Mouse (Mus musculus) spleen, adult 2 months (tissue): ENCODE measurements around the gene Eda. TPM values are rescaled to one million over a fixed set of nuclear protein-coding genes. Genes with fewer than 3 reads are reported as not detected.

Source experiments
- DNase-seq, 2 experiments: peaks; one replicate each; pipeline versions ENCODE4 v3.0.0 to v3.0.0-alpha.2; 2012 to 2021; ENCODE audit warnings: low spot score in 2 of 2, low read depth in 1 of 2
- H3K27ac ChIP-seq: fragments of 200-500 bp; 2 replicates; pipeline ENCODE4 v1.5.1; 2012; ENCODE audit warnings: low read length, inconsistent platforms; ENCODE audit not compliant: insufficient read depth
- H3K27me3 ChIP-seq: fragments of 200-500 bp; 2 replicates; pipeline ENCODE4 v1.6.1; 2012; ENCODE audit warnings: mild to moderate bottlenecking, moderate library complexity, low read length, inconsistent platforms; ENCODE audit not compliant: control insufficient read depth, insufficient read depth
- H3K36me3 ChIP-seq: fragments of 200-500 bp; 2 replicates; pipeline ENCODE4 v1.6.1; 2012; ENCODE audit warnings: mild to moderate bottlenecking, low read length, inconsistent platforms; ENCODE audit not compliant: control insufficient read depth, insufficient read depth
- H3K4me1 ChIP-seq: fragments of 200-500 bp; 2 replicates; pipeline ENCODE4 v1.6.1; 2011; ENCODE audit warnings: inconsistent platforms; ENCODE audit not compliant: control insufficient read depth, insufficient read depth, insufficient read length
- H3K4me3 ChIP-seq: fragments of 200-500 bp; 2 replicates; pipeline ENCODE4 v1.5.1; 2011; ENCODE audit warnings: mild to moderate bottlenecking, inconsistent platforms; ENCODE audit not compliant: insufficient read depth, insufficient read length; ENCODE audit errors: extremely low read depth
- CTCF ChIP-seq: fragments of 200-500 bp; IDR thresholded peaks from 2 replicates; pipeline ENCODE4 v1.5.1; 2011; ENCODE audit warnings: mild to moderate bottlenecking, inconsistent platforms; ENCODE audit not compliant: insufficient read depth, insufficient read length, insufficient replicate concordance; ENCODE audit errors: extremely low read depth
- POLR2A ChIP-seq: fragments of 200-500 bp; IDR thresholded peaks from 2 replicates; pipeline ENCODE4 v1.6.1; 2011; ENCODE audit warnings: low read depth, low read length, inconsistent platforms
- WGBS: fragments of 180-500 bp; shearing (Covaris S2); methylation state at CpG from one replicate; pipeline ENCODE4 v1.1.7; 2018; 5-methylcytosine and 5-hydroxymethylcytosine counted together
- polyA plus RNA-seq: library from polyadenylated mRNA; depleted of rRNA; stranded (reverse); fragments of >200 nt; gene quantifications from 2 replicates; pipeline ENCODE4 v1.2.3, GENCODE M21; 2012

Eda gene
- polyA plus RNA-seq, 1 experiment: 0.37 TPM

GRCm38 (mm10) chrX:99993434-99993833 is 18.0 kb downstream of the Eda start:
- H3K27me3 ChIP-seq: no peaks in the 10 kb centered on the region
- no peak overlapping the region for H3K4me3 ChIP-seq
- 94% methylated on average over 1 of the region's 1 CpGs for WGBS
- no peak for DNase-seq
- H3K36me3 ChIP-seq: no peaks in the 10 kb centered on the region
- TF ChIP-seq POLR2A: no peak
- no peak for TF ChIP-seq CTCF
- H3K4me1 ChIP-seq: no peaks in the 10 kb centered on the region
- H3K27ac ChIP-seq: no peak overlapping the region

DNA sequence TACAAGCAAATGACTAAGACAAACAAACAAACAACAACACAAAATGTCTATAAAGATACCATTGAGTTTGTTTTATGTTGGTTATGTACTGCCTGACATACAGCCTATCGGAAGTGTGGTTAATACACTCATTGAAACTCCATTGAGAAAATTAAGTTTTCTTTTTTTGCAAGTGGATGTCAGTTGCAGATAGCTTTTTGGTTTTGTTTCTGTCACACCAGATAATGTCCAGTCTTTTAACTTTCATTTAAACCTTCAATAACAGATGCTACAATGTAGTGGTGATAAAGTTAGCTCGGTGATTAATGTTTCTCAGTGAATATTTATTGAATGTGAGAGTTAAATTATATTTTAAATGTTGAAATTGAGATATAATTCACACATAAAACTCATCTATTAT is 23.9 kb downstream of the Eda start:
- TF ChIP-seq CTCF (no peak), POLR2A (no peak)
- no peaks in the 10 kb centered on the region for H3K4me1 ChIP-seq
- WGBS: 88% methylated on average over 2 of the region's 2 CpGs
- DNase-seq: no peak
- H3K27ac ChIP-seq: no peak overlapping the region
- H3K36me3 ChIP-seq: no peaks in the 10 kb centered on the region
- H3K4me3 ChIP-seq: no peak overlapping the region
- H3K27me3 ChIP-seq: no peaks in the 10 kb centered on the region

GRCm38 (mm10) chrX:100118362-100118761 is 143.0 kb downstream of the Eda start:
- DNase-seq: no peak
- TF ChIP-seq POLR2A: no peak
- TF ChIP-seq CTCF: no peak
- 14% methylated on average over 1 of the region's 1 CpGs for WGBS
- Histone ChIP-seq H3K4me3 (no peak overlapping the region), H3K27ac (no peak overlapping the region), H3K27me3 (no peaks in the 10 kb centered on the region), H3K4me1 (no peaks in the 10 kb centered on the region), H3K36me3 (no peaks in the 10 kb centered on the region)

DNA sequence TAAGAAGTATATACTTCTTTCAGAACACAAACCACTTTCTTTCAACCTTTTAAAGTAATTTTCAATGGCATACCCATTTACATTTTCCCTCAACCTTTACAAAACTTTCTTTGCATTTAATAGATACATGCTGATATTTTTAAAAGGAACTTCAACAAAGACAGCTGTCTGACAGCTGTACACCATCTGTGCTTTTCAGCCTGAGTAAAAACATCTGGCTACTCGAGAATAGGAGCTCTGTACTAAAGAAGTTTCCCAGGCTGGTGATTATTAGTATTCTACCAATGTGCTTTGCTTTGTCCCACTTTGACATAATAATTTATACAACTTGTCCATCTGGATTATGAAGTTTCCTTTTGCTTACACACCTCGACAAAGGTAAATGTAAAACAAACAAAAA is 219.9 kb downstream of the Eda start:
- TF ChIP-seq POLR2A (no peak), CTCF (no peak)
- Histone ChIP-seq H3K4me3 (no peak overlapping the region), H3K36me3 (no peaks in the 10 kb centered on the region), H3K27ac (no peak overlapping the region), H3K4me1 (no peaks in the 10 kb centered on the region), H3K27me3 (no peaks in the 10 kb centered on the region)
- WGBS: 65% methylated on average over 2 of the region's 2 CpGs
- no peak for DNase-seq

GRCm38 (mm10) chrX:100313652-100314051 is 338.2 kb downstream of the Eda start:
- Histone ChIP-seq H3K4me1 (no peaks in the 10 kb centered on the region), H3K4me3 (no peak overlapping the region), H3K36me3 (no peaks in the 10 kb centered on the region), H3K27ac (no peak overlapping the region), H3K27me3 (no peaks in the 10 kb centered on the region)
- TF ChIP-seq CTCF (no peak), POLR2A (no peak)
- DNase-seq: no peak

DNA sequence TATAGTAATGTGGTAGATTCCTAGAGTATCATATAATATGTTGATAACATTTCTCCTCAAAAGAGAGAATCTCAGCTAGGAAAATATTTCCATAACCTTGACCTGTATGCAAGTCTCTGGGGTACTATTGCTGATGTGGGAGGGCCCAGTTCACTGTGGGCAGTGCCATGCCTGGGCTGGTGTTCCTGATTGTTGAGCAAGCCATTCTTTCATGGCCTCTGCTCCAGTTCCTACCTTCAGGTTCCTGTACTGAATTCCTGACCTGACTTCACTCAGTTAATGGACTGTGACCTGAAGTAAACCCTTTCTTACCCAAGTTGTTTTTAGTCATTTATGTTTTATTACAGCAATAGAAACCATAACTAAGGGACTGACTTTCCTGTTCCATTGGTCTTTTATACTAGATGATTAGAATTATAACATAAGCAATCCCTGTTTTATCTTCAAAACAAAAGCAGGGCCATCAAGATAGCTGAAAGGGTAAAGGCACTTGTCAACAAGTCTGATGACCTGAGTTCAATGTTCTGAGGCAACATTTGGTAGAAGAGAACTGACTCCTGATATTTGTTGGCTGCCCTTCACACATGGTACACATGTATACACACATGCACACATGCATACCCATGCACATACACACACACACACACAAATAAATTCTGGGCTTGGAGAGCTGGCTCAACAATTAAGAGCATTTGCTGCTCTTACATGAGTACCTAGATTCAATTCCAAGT is 338.9 kb downstream of the Eda start:
- TF ChIP-seq CTCF (no peak), POLR2A (no peak)
- no peak overlapping the region for H3K4me3 ChIP-seq
- no peak for DNase-seq

GRCm38 (mm10) chrX:100340687-100341086 is 365.3 kb downstream of the Eda start:
- no peak overlapping the region for H3K27ac ChIP-seq
- H3K4me3 ChIP-seq: no peak overlapping the region
- H3K27me3 ChIP-seq: no peaks in the 10 kb centered on the region
- 22% methylated on average over 2 of the region's 2 CpGs for WGBS
- no peaks in the 10 kb centered on the region for H3K4me1 ChIP-seq
- DNase-seq: no peak
- TF ChIP-seq POLR2A (no peak), CTCF (no peak)
- H3K36me3 ChIP-seq: no peaks in the 10 kb centered on the region

More for the DNA sequence above, 338.9 kb downstream of the Eda start:
- H3K27me3 ChIP-seq: no peaks in the 10 kb centered on the region
- H3K4me1 ChIP-seq: no peaks in the 10 kb centered on the region
- H3K36me3 ChIP-seq: no peaks in the 10 kb centered on the region
- H3K27ac ChIP-seq: no peak overlapping the region

GRCm38 (mm10) chrX:100344433-100344832 is 369.0 kb downstream of the Eda start:
- no peak for TF ChIP-seq CTCF
- TF ChIP-seq POLR2A: no peak
- H3K27me3 ChIP-seq: no peaks in the 10 kb centered on the region
- H3K27ac ChIP-seq: no peak overlapping the region
- no peak overlapping the region for H3K4me3 ChIP-seq
- no peaks in the 10 kb centered on the region for H3K36me3 ChIP-seq
- DNase-seq: no peak
- WGBS: 77% methylated on average over 2 of the region's 2 CpGs
- no peaks in the 10 kb centered on the region for H3K4me1 ChIP-seq
